Mouse (Mus musculus) lung, embryonic 14.5 days (tissue): ENCODE data around the gene Kctd6. TPM values are rescaled to one million over a fixed set of nuclear protein-coding genes. Genes with fewer than 3 reads are reported as not detected.

Source experiments
- ATAC-seq: fragments of 200-750 bp; cut with Nextera tagmentation; 2 replicates; pipeline ENCODE4 v1.8.0; 2017; ENCODE audit warnings: mild to moderate bottlenecking, moderate TSS enrichment, moderate library complexity; ENCODE audit not compliant: insufficient read depth
- DNase-seq: peaks from one replicate; pipeline ENCODE4 v3.0.0-alpha.2; 2015
- H3K27ac ChIP-seq: fragments of 300-500 bp; sonication (generic); 2 replicates; pipeline ENCODE4 v1.5.1; 2014; ENCODE audit warnings: low read depth, mild to moderate bottlenecking, moderate library complexity
- H3K27me3 ChIP-seq: fragments of 300-500 bp; sonication (generic); 2 replicates; pipeline ENCODE4 v1.6.1; 2014; ENCODE audit warnings: low read length, control low read depth; ENCODE audit not compliant: insufficient read depth
- H3K36me3 ChIP-seq: fragments of 300-500 bp; sonication (generic); 2 replicates; pipeline ENCODE4 v1.6.1; 2014; ENCODE audit warnings: control low read depth; ENCODE audit not compliant: insufficient read depth
- H3K4me1 ChIP-seq: fragments of 300-500 bp; sonication (generic); 2 replicates; pipeline ENCODE4 v1.6.1; 2014; ENCODE audit warnings: antibody characterized with exemption, control low read depth; ENCODE audit not compliant: insufficient read depth
- H3K4me2 ChIP-seq: fragments of 300-500 bp; sonication (generic); 2 replicates; pipeline ENCODE4 v1.6.1; 2014; ENCODE audit warnings: mild to moderate bottlenecking
- H3K4me3 ChIP-seq: fragments of 300-500 bp; sonication (generic); 2 replicates; pipeline ENCODE4 v1.5.1; 2014; ENCODE audit warnings: low read depth, low read length
- H3K9ac ChIP-seq: fragments of 300-500 bp; sonication (generic); 2 replicates; pipeline ENCODE4 v1.6.1; 2014
- H3K9me3 ChIP-seq: fragments of 300-500 bp; sonication (generic); 2 replicates; pipeline ENCODE4 v1.6.1; 2016; ENCODE audit warnings: low read depth, low read length, control low read depth
- CTCF ChIP-seq: IDR thresholded peaks from 2 replicates; pipeline ENCODE4 v1.5.1; 2016; ENCODE audit warnings: antibody characterized with exemption, low read depth
- WGBS: fragments of 180-500 bp; shearing (Covaris S2); extraction: QIAGEN DNeasy Blood & Tissue Kit; methylation state at CpG from one replicate; pipeline ENCODE4 v1.1.7; 2014; 5-methylcytosine and 5-hydroxymethylcytosine counted together
- polyA plus RNA-seq: library from polyadenylated mRNA; unstranded; fragments of >200 nt; fragmentation: Nextera tagmentation; extraction: Ambion mirVana; gene quantifications from 2 replicates; pipeline ENCODE4 v1.2.1, GENCODE M21; 2014

The Kctd6 gene
- polyA plus RNA-seq, 1 experiment from 2014 or later = 16.6 TPM

DNA sequence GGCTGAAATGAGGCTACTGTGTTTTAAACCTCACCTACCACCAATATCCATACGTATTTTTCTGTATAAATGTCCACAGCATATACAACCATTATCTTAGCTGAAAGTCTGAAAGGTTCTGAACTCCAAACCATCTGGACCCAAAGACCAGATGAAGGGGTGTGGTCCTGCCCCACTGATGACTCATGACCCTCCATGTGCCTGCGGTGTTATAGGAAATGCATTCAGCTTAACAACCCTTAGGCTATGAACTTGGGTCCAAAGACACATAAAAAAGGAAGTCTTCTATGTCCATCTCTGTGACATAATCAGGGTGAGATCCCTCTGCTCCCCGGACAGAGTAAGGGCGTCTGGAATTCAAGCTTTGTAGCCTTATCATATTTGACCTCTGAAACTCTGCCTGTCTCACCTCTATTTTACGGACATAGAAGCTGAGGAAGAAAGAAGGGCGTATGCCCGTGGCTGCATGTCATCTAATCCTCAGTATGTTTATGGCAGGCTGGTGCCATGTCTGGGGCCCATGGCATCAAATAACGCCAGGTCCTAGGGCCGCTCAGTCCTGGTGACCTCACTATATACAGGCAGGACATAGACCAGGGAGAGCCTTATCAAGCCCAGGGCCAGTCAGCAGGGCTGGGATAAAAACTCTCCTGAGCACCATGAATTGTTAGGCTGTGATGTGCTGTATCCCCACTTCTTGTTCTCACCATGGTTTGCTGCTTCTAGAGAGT is 36.4 kb downstream of the Kctd6 start:
- ATAC-seq (no peak), DNase-seq (no peak)
- Histone ChIP-seq H3K27me3 (no peaks in the 10 kb centered on the region), H3K9ac (no peak overlapping the region), H3K27ac (no peak overlapping the region), H3K4me2 (no peak overlapping the region), H3K36me3 (no peaks in the 10 kb centered on the region), H3K9me3 (no peaks in the 10 kb centered on the region), H3K4me1 (no peaks in the 10 kb centered on the region), H3K4me3 (no peak overlapping the region)
- TF ChIP-seq CTCF = no peak
- WGBS = 65% methylated on average over 9 of the region's 9 CpGs

DNA sequence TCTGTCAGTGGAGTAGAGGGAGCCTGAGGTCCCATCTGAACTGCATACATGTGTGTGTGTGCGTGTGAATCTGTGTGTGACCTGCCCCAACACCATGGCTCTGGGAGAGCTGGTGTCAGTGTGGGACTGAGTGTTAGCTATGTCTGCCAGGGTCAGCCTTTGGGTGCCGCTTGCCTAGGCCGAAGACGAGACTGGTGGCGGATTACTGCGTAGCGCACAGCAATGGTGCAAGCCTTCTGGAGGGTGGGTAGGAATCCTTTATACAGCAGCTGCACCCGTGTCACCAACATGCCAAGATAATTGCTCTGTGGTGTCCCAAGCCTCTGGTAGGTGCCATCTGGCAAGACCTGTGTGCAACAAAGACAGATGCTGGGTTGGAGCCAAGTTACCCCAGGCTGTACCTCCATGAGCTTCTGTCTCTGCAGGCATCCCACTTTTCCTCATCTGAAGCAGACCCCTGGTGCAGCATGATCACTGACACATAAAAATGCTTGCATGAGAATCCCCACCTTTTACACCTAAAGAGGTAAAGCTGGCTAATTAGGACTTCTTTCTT is 37.5 kb downstream of the Kctd6 start:
- no peak for TF ChIP-seq CTCF
- H3K4me1 ChIP-seq = no peaks in the 10 kb centered on the region
- ATAC-seq (no peak), DNase-seq (no peak)
- WGBS = 88% methylated on average over 8 of the region's 8 CpGs
- no peaks in the 10 kb centered on the region for H3K36me3 ChIP-seq
- H3K9me3 ChIP-seq = no peaks in the 10 kb centered on the region
- no peak overlapping the region for H3K27ac ChIP-seq
- H3K4me3 ChIP-seq = no peak overlapping the region
- no peaks in the 10 kb centered on the region for H3K27me3 ChIP-seq
- H3K9ac ChIP-seq = no peak overlapping the region
- no peak overlapping the region for H3K4me2 ChIP-seq

DNA sequence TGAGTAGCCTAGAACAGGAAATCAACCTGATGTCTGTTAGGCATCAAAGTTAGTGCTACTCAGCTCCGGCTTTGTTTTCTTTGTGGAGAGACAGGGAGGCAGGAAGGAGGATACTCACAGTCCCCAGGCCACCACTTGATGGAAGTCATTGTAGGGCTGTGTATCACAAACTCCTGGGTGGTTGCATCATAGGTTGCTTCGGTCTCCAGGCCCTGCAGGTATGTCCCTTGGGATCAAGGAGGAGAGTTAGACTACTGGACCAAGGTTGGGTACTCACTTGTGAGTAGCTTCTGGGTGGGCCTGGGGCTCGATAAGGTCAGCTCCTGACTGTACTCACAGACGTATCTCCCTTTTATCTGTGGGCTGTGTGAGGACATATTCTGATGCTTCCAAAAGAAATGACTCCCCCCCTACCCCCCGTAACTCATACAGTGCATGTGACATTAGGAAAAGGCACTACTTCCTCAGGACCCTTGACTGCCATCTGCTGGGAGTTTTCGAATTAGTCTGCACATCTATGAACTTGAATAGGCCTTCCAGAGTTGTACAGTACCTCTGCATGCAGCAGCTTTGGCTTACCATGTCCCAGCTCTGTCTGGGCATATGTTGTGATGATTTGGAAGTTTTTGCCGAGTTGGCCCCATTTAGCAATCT is 41.3 kb downstream of the Kctd6 start:
- DNase-seq (peak; percentile 84), ATAC-seq (peak; percentile 42; the same call in 1 of the 2 replicates)
- Histone ChIP-seq H3K36me3 (no peaks in the 10 kb centered on the region), H3K27ac (no peak overlapping the region), H3K4me2 (no peak overlapping the region), H3K4me1 (no peaks in the 10 kb centered on the region), H3K9ac (no peak overlapping the region), H3K27me3 (no peaks in the 10 kb centered on the region), H3K4me3 (no peak overlapping the region), H3K9me3 (no peaks in the 10 kb centered on the region)
- 64% methylated on average over 7 of the region's 7 CpGs for whole genome bisulfite sequencing
- TF ChIP-seq CTCF = peak; percentile 67

DNA sequence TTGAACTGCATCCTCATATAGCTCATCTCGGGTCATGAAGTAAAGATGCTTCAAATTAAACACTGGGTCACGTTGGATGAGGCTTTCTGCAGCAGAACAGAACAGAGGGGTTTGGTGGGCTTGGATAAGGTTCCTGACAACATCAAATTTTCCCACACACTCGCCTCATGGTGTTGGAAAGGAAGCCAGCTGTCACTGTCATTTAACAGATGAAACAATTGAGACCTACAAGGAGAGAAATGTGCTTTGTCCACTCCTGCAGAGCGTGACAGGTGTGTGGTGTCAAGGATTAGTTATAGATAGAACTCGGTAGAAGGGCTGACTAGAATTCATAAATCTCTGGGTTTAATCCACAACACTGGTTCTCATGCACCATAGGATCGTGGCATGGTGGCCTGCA is 42.1 kb downstream of the Kctd6 start:
- Histone ChIP-seq H3K9me3 (no peaks in the 10 kb centered on the region), H3K9ac (no peak overlapping the region)
- WGBS = 62% methylated on average over 6 of the region's 6 CpGs

DNA sequence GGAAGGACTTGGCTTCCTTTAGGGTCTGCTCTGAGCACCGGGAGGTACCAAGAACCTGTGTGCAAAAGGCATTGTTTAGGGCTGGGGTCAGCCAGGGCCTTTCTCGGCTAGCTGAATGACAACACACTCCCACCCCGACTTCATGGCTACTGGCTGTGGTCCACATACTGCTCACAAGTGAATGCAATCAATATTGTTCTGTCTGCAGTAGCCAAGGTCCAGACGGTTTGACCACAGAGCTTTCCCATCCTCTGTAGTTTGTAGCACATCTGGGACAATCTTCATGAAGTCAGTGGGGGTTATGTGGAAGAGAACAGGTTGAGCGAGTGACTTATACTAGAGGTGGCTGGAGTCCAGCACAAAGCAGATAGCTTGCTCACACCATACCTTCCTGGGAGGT is 42.9 kb downstream of the Kctd6 start:
- WGBS = 63% methylated on average over 5 of the region's 5 CpGs
- no peak for TF ChIP-seq CTCF
- no peak for ATAC-seq
- H3K4me1 ChIP-seq = no peaks in the 10 kb centered on the region
- no peaks in the 10 kb centered on the region for H3K27me3 ChIP-seq
- H3K36me3 ChIP-seq = no peaks in the 10 kb centered on the region
- no peaks in the 10 kb centered on the region for H3K9me3 ChIP-seq
- no peak overlapping the region for H3K4me3 ChIP-seq
- H3K4me2 ChIP-seq = no peak overlapping the region
- H3K27ac ChIP-seq = no peak overlapping the region
- H3K9ac ChIP-seq = no peak overlapping the region
- DNase-seq = no peak

More for the DNA sequence above, 42.1 kb downstream of the Kctd6 start:
- no peak for DNase-seq
- Histone ChIP-seq H3K4me3 (no peak overlapping the region), H3K36me3 (no peaks in the 10 kb centered on the region), H3K27ac (no peak overlapping the region), H3K4me2 (no peak overlapping the region), H3K4me1 (no peaks in the 10 kb centered on the region), H3K27me3 (no peaks in the 10 kb centered on the region)
- TF ChIP-seq CTCF = no peak
- no peak for ATAC-seq

DNA sequence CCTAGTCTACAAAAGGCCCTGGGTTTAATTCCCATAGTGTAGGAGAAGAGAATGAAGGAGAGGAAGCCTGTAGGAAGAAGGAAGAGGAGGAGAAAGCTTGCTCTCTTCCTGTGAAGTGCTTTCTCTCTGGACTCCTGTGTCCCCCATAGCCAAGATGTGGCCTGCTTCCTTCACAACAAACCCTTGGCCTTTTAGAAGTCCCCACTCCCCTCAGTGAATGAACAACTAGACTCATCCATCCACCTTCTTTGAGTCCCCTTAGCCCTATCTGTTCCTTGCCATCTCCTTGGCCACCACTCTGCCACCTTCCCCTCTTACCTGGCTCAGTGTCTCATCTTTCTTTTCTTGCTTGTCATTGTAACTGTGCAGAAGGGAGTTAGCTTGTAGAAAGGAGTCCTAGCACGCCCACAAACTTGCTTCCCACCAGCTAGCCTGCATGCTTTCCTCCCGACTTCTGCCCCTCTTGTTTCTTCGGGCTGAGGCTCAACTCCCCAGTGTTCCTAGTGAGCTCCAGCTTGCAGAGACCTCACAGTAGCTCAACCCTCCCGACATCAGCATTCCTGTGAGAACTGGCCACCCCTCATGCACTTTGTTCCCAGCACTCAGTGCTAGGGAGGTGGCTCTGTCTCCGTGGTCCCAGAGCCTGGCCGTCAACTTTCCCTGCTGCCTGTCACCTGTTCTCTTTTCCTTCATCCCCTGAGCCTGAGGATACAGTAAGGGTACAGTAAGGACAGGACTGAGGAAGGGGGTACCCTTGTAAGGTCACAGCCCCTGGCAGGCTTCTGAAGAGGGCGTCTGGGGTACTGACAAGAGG is 43.8 kb downstream of the Kctd6 start:
- peak; percentile 20; the same call in 1 of the 2 replicates for ATAC-seq
- Histone ChIP-seq H3K4me2 (no peak overlapping the region), H3K9ac (no peak overlapping the region), H3K27ac (no peak overlapping the region), H3K4me1 (no peaks in the 10 kb centered on the region), H3K9me3 (no peaks in the 10 kb centered on the region), H3K36me3 (no peaks in the 10 kb centered on the region), H3K27me3 (no peaks in the 10 kb centered on the region), H3K4me3 (no peak overlapping the region)
- WGBS = 42% methylated on average over 7 of the region's 7 CpGs
- DNase-seq = no peak
- TF ChIP-seq CTCF = no peak

DNA sequence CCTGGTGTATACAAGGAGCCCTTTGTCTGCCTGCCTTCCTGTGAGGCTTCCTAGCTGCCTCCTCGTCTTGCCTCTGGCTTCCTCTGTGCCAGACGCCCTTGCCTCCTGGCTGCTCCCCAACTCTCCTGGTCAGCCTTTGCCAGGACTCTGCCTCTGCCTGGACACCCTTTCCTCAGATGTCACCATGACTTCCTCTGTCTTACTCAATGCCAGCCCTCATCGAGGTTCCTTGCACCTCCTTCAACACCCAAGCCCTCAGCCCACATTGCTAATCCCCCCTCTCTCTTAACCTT is 44.3 kb downstream of the Kctd6 start:
- no peak for TF ChIP-seq CTCF
- DNase-seq = no peak
- no peak overlapping the region for H3K4me2 ChIP-seq
- ATAC-seq = no peak
- 35% methylated on average over 3 of the region's 3 CpGs for WGBS
- H3K9ac ChIP-seq = no peak overlapping the region
- H3K36me3 ChIP-seq = no peaks in the 10 kb centered on the region
- no peaks in the 10 kb centered on the region for H3K27me3 ChIP-seq
- H3K9me3 ChIP-seq = no peaks in the 10 kb centered on the region
- H3K27ac ChIP-seq = no peak overlapping the region
- H3K4me1 ChIP-seq = no peaks in the 10 kb centered on the region
- H3K4me3 ChIP-seq = no peak overlapping the region
